Mouse (Mus musculus) midbrain, embryonic 12.5 days (tissue): ENCODE data around the gene 1700016D06Rik. TPM values are rescaled to one million over a fixed set of nuclear protein-coding genes. Genes with fewer than 3 reads are reported as not detected.

Source experiments
- ATAC-seq: fragments of 200-750 bp; cut with Nextera tagmentation; 2 replicates; pipeline ENCODE4 v1.8.0; 2017; ENCODE audit warnings: low read depth, moderate TSS enrichment, moderate library complexity; ENCODE audit not compliant: low FRiP score
- H3K27ac ChIP-seq: fragments of 300-500 bp; sonication (generic); replicated peaks from 2 replicates; pipeline ENCODE4 v1.5.1; 2016; ENCODE audit warnings: mild to moderate bottlenecking
- H3K27me3 ChIP-seq: fragments of 300-500 bp; sonication (generic); 2 replicates; pipeline ENCODE4 v1.6.1; 2016; ENCODE audit warnings: mild to moderate bottlenecking
- H3K36me3 ChIP-seq: fragments of 300-500 bp; sonication (generic); 2 replicates; pipeline ENCODE4 v1.6.1; 2016
- H3K4me1 ChIP-seq: fragments of 300-500 bp; sonication (generic); 2 replicates; pipeline ENCODE4 v1.6.1; 2016
- H3K4me2 ChIP-seq: fragments of 300-500 bp; sonication (generic); replicated peaks from 2 replicates; pipeline ENCODE4 v1.6.1; 2016; ENCODE audit warnings: mild to moderate bottlenecking, moderate library complexity
- H3K4me3 ChIP-seq: fragments of 300-500 bp; sonication (generic); 2 replicates; pipeline ENCODE4 v1.5.1; 2016; ENCODE audit warnings: mild to moderate bottlenecking
- H3K9ac ChIP-seq: fragments of 300-500 bp; sonication (generic); replicated peaks from 2 replicates; pipeline ENCODE4 v1.6.1; 2016; ENCODE audit warnings: mild to moderate bottlenecking, moderate library complexity
- H3K9me3 ChIP-seq: fragments of 300-500 bp; sonication (generic); 2 replicates; pipeline ENCODE4 v1.6.1; 2016; ENCODE audit warnings: mild to moderate bottlenecking
- WGBS: fragments of 180-500 bp; shearing (Covaris S2); methylation state at CpG from one replicate; pipeline ENCODE4 v1.1.7; 2016; 5-methylcytosine and 5-hydroxymethylcytosine counted together
- microRNA-seq: library from miRNA; unstranded; fragments of <30 nt; microRNA quantifications from one replicate; pipeline ENCODE4, GENCODE M21; 2017
- polyA plus RNA-seq: library from polyadenylated mRNA; unstranded; fragments of >200 nt; fragmentation: Nextera tagmentation; extraction: Ambion mirVana; gene quantifications from 2 replicates; pipeline ENCODE4 v1.2.1, GENCODE M21; 2016

1700016D06Rik gene
- polyA plus RNA-seq, 1 experiment from 2014 or later: 0.23 TPM

- Histone ChIP-seq H3K4me1 (peaks cover 13% of the 10 kb centered on the region), H3K9ac (no peak overlapping the region), H3K27me3 (no peaks in the 10 kb centered on the region), H3K4me2 (no peak overlapping the region), H3K9me3 (no peaks in the 10 kb centered on the region), H3K27ac (no peak overlapping the region), H3K4me3 (no peak overlapping the region), H3K36me3 (peaks cover 73% of the 10 kb centered on the region)
- no peak for ATAC-seq
- 90% methylated on average over 7 of the region's 7 CpGs for WGBS
Observed at GRCm38 (mm10) chr8:11628506-11629132, 72.2 kb downstream of the 1700016D06Rik start.

DNA sequence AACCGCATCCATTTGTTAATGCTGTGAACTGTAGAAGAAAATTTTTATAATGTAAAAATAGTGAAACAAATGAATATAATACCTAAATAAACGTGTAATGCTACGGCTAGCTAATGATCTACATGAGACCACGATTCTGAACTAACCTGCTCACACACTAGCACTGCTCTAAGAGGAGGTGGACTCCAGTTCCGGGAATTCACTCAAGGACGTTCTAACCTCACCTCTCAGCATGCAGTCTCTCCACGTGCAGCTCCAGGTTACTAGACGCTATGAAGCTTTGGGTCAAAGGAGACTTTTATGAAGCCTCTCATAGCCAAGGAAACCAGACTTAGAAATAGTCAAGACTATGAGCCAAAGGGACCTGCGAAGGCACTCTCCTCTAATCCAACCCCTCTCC is 73.1 kb downstream of the 1700016D06Rik start:
- no peak for ATAC-seq
- Histone ChIP-seq H3K9me3 (no peaks in the 10 kb centered on the region), H3K9ac (no peak overlapping the region), H3K27ac (no peak overlapping the region), H3K36me3 (peaks cover 79% of the 10 kb centered on the region), H3K4me3 (no peak overlapping the region), H3K4me2 (no peak overlapping the region), H3K4me1 (peaks cover 4% of the 10 kb centered on the region), H3K27me3 (no peaks in the 10 kb centered on the region)
- 87% methylated on average over 9 of the region's 9 CpGs for WGBS

DNA sequence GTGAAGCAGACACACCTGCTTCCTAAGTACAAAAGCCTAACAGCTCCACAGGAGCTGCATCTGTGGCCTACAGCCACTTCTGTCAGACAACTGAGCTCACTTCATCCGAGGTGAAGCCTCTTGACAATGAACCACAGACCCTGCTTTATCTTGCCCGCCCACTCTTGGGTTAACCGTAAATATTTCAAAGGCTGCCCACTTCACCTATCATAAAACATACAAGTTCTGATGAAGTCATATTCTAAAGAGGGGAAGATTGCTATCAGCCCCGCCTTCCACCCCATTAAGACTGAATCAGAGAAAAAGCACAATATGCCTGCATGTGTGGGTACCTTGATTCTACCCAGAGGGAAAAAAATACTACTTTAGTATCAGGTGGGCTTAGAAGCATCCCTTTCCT is 75.8 kb downstream of the 1700016D06Rik start:
- no peak overlapping the region for H3K9ac ChIP-seq
- ATAC-seq: no peak
- H3K4me3 ChIP-seq: no peak overlapping the region
- H3K27ac ChIP-seq: no peak overlapping the region
- peaks cover 80% of the 10 kb centered on the region for H3K36me3 ChIP-seq
- no peaks in the 10 kb centered on the region for H3K27me3 ChIP-seq
- H3K4me2 ChIP-seq: no peak overlapping the region
- no peaks in the 10 kb centered on the region for H3K9me3 ChIP-seq
- H3K4me1 ChIP-seq: no peaks in the 10 kb centered on the region
- WGBS: 92% methylated on average over 4 of the region's 4 CpGs

DNA sequence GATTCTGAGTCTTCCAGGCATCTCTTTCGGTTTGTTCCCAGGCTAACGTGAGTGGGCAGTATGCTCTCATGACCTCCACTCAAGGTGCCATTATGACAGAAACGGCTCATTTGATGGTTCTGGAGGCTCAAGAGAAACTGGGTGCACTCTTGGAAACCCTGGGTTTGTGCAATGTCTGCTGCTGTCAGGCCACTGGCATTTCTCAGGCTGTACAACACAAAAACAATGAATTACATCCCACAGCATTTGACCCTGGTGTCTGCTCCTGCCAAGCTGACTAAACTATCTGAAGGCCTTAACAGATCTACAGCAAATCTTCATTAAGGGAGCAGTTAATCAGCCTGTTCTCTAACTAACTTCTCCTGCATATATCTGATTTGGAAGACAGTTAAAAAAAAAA is 81.8 kb downstream of the 1700016D06Rik start:
- H3K27ac ChIP-seq: no peak overlapping the region
- WGBS: 94% methylated on average over 3 of the region's 3 CpGs
- no peaks in the 10 kb centered on the region for H3K27me3 ChIP-seq
- H3K4me2 ChIP-seq: no peak overlapping the region
- H3K4me1 ChIP-seq: no peaks in the 10 kb centered on the region
- H3K36me3 ChIP-seq: peaks cover 82% of the 10 kb centered on the region
- no peak overlapping the region for H3K4me3 ChIP-seq
- H3K9me3 ChIP-seq: no peaks in the 10 kb centered on the region
- no peak for ATAC-seq
- H3K9ac ChIP-seq: no peak overlapping the region

DNA sequence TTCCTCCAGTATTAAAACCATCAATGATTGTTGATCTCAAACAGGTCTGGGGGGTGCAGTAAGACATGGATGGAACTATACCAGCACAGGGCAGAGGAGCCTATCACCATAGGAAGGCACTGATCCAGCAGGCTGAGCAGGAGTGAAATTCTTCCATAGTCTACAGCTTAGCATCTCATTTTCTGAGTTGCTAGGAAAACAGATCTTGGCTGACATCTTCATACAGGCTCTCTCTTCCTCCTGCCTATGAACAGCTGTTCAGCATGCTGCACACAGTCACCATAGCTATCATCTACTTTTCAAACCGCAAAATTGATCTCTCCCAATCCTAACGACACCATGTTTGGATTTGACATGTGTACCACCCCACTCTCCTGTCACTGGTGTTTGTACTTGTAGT is 82.8 kb downstream of the 1700016D06Rik start:
- 97% methylated on average over 2 of the region's 2 CpGs for WGBS
- no peak for ATAC-seq
- Histone ChIP-seq H3K36me3 (peaks cover 83% of the 10 kb centered on the region), H3K9ac (no peak overlapping the region), H3K9me3 (no peaks in the 10 kb centered on the region), H3K27me3 (no peaks in the 10 kb centered on the region), H3K4me1 (no peaks in the 10 kb centered on the region), H3K27ac (no peak overlapping the region), H3K4me3 (no peak overlapping the region), H3K4me2 (no peak overlapping the region)

DNA sequence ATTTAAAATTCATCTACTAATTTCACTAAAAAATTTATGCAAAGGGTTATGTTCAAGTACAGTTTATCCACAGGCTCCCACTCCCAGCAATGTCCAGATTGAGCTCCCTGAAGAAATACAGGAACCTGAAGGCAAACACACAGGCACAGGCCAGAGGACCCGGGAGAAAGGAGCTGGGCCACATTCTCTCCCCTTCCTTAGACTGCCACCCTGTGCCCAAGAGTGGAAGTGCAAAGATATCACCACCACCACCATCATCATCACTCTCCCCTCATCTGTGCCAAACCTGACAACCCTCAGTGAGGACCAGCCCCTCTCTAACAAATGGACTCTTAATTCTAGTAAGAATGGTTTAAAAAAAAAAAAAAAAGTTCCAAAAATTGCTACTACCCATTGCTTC is 84.6 kb downstream of the 1700016D06Rik start:
- Histone ChIP-seq H3K4me3 (no peak overlapping the region), H3K4me1 (no peaks in the 10 kb centered on the region), H3K36me3 (peaks cover 83% of the 10 kb centered on the region), H3K9ac (no peak overlapping the region), H3K4me2 (no peak overlapping the region), H3K27ac (no peak overlapping the region), H3K9me3 (no peaks in the 10 kb centered on the region), H3K27me3 (no peaks in the 10 kb centered on the region)
- WGBS: 6% methylated on average over 1 of the region's 1 CpGs
- ATAC-seq: no peak

DNA sequence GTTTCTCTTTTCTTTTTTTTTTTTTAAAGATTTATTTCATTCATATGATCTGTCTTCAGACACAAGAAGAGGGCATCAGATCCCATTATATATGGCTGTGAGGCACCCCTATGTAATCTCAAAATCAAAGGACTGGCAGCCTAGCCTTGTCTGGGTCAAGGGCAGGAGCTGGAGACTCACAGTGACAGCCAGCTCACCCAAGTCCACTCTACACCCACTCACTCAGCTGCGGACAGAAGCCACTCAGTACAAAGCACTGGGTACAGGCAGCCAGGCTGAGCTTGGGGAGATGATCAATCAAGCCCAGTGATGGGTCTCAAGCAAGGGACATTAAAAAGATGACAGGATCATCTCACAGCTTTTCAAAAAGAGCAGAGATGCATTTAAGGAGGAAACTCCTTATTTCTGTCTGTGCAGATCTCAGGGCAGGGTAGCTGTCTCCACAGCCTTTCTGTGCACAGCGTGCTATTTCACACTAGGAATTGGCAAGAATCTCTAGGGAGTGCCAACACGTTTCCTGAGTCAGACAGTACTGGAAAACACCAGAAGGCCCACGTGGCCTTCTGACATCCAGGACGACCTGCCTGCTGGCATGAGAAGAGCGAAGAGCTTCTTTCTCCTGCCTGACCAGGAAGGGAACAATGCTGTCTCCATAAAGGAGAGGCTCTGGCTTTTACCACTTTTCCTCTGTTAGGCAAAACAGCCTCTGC is 86.6 kb downstream of the 1700016D06Rik start:
- Histone ChIP-seq H3K9ac (no peak overlapping the region), H3K4me1 (no peaks in the 10 kb centered on the region), H3K4me2 (no peak overlapping the region), H3K27me3 (no peaks in the 10 kb centered on the region), H3K36me3 (peaks cover 83% of the 10 kb centered on the region), H3K27ac (no peak overlapping the region), H3K4me3 (no peak overlapping the region), H3K9me3 (no peaks in the 10 kb centered on the region)
- 85% methylated on average over 6 of the region's 6 CpGs for WGBS
- no peak for ATAC-seq

GRCm38 (mm10) chr8:11608848-11609247 is 92.0 kb downstream of the 1700016D06Rik start:
- ATAC-seq: no peak
- Histone ChIP-seq H3K27ac (no peak overlapping the region), H3K36me3 (peaks cover 71% of the 10 kb centered on the region), H3K4me2 (no peak overlapping the region), H3K4me3 (no peak overlapping the region), H3K27me3 (no peaks in the 10 kb centered on the region), H3K4me1 (no peaks in the 10 kb centered on the region), H3K9me3 (no peaks in the 10 kb centered on the region), H3K9ac (no peak overlapping the region)
- 97% methylated on average over 9 of the region's 9 CpGs for WGBS

Small RNA genes within 50 kb of the gene (microRNA-seq; reads per million reads assigned to microRNA genes)
- 5.8 reads per million, percentile 20 among the genes with 10 or more reads in this experiment for gene Mir7238

Other genes starting within 250 kb of the 1700016D06Rik start
- gene Rab20, start 222.4 kb downstream of the 1700016D06Rik start, polyA plus RNA-seq: 0.22 and 0.50 TPM in 2 replicates
- gene Naxd, start 203.6 kb downstream of the 1700016D06Rik start, polyA plus RNA-seq: 117 and 122 TPM in 2 replicates
- 17.6 and 20.9 TPM in 2 replicates for gene Cars2, start 150.3 kb downstream of the 1700016D06Rik start, polyA plus RNA-seq
- 45.2 and 49.3 TPM in 2 replicates for gene Ing1, start 145.5 kb downstream of the 1700016D06Rik start, polyA plus RNA-seq
- gene Ankrd10, start 65.3 kb downstream of the 1700016D06Rik start, polyA plus RNA-seq: 119 TPM in 2 replicates
- 73.1 and 73.3 TPM in 2 replicates for gene Arhgef7, start 26.7 kb upstream of the 1700016D06Rik start, polyA plus RNA-seq
- 0.57 TPM in 1 of 2 replicates, not detected in the other for gene Tex29, start 139.4 kb upstream of the 1700016D06Rik start, polyA plus RNA-seq